Mouse (Mus musculus): ENCODE measurements at regions not wholly inside any gene's neighbourhood (a gene's known extent, or its start where the extent isn't known, plus 50 kb on each side); places are given as distances from the start of the nearest gene placed in this dataset.

- DNase-seq (ENCODE audit: low read depth, low spot score) = no peak
Observed at GRCm38 (mm10) chr3:144012820-144013219, 192.2 kb downstream of the Lmo4 start.

DNA sequence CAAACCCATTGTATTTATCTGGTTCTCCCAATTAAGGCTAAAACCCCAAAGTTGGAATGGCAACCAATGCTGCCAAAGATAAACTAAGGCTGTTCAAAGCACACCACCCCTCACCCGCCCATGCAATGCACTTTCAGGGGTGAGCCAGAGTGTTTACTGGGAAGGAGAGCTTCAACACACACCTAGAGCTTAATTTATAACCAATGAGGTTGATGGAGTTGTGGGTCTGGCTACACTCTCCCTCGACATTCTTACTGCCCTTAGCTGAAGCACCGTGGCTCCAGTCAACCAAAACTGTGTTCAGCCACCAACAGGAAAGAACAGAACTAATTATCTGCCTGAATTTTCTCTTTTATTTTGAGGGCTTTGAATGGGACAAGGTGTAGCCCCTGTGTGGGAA is 192.8 kb downstream of the Lmo4 start:
- no peak for DNase-seq (ENCODE audit: low read depth, low spot score)

DNA sequence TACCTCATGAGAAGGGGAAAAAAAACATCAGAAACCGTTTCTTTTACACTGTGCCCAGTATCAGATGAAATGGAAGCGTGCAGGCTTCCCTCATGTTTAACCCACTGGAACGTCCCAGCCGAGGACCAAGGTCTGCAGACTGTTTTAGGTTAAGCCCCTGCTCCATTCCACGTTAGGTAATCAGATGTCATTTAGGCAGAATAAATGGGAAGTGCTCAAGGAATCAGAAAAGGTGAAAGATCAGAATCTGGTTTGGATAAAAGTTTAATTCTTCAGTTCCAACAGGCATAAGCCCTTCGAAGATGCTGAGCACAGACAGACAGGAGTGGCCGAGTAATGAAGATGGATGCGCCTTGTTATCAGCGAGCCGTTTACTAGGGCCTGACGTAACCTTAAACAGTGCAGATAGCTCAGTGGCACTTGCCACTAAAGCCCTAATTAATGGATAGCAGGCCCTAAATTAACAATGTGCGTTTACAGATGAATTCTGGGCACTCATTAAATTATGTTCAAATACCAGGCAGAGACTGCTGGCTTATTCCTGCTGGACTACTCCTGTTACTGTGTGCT is 193.5 kb downstream of the Lmo4 start:
- DNase-seq (ENCODE audit: low read depth, low spot score) = no peak

DNA sequence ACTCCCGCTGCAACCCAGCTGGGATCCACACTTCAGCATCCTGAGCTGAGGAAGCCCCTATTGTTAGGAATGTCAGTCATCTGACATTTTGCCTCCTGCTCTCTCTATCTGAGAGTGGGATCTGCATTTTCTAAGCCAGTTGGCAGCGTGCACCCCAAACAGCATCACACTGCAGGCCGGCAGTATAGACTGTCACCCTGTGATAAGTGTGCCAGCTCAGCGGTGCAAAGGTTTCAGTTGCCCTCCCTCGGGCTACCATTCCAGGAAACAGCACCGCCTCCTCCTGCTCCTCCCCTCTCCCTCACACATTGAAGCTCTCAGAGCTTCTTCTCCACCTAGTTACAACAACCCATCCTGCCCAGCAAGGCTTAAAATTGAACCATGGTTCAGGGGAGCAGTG is 194.5 kb downstream of the Lmo4 start:
- DNase-seq (ENCODE audit: low read depth, low spot score) = no peak

DNA sequence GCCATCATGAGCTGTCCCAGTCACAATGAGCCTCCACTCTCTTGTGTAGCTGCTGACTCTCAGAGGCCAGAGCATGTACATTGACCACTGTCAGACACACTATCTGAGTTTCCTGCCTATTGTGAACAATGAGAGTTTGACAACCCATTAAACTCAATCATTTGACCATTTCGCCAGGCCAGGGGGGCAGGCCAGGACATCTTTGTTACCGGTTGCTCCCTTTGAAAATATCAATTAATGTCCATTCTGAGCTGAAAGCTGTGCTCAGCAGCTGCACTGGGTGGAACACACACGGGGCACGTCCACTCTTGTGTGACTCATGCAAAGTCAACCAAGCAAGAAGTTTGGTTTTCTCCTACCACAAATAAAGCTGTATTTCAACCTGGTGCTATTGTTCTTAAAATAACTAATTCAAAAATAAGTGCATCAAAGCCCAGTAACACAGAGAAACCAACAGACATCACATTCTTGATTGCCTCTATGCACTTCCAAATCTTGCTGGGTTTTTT is 197.9 kb downstream of the Lmo4 start:
- DNase-seq (ENCODE audit: low read depth, low spot score) = no peak

GRCm38 (mm10) chr3:143997909-143998308 is 207.1 kb downstream of the Lmo4 start:
- no peak for DNase-seq (ENCODE audit: low read depth, low spot score)

DNA sequence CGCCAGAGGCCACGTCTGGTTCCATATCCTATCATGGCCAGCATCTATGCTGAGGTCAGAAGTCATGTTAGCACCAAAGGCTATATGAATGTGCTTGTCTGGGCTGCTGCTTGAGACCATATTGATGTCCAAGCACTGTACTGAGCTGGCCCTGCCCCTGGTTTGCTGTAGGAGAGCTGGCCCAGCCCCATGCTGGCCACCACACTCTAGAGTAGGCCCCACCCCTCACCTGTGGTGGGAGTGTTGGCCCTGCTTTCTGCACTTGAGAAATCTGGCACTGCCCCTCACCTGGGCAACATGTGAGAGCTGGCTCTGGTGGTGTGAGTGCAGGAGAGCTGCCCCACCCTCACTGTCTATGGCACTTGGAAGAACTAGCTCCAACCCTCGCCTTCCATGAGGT is 210.0 kb downstream of the Lmo4 start:
- no peak for DNase-seq (ENCODE audit: low read depth, low spot score)

GRCm38 (mm10) chr3:143988991-143989390 is 216.0 kb downstream of the Lmo4 start:
- DNase-seq (ENCODE audit: low read depth, low spot score) = no peak

- DNase-seq (ENCODE audit: low read depth, low spot score) = peak; percentile 57
Observed at GRCm38 (mm10) chr3:143988037-143988436, 217.0 kb downstream of the Lmo4 start.

DNA sequence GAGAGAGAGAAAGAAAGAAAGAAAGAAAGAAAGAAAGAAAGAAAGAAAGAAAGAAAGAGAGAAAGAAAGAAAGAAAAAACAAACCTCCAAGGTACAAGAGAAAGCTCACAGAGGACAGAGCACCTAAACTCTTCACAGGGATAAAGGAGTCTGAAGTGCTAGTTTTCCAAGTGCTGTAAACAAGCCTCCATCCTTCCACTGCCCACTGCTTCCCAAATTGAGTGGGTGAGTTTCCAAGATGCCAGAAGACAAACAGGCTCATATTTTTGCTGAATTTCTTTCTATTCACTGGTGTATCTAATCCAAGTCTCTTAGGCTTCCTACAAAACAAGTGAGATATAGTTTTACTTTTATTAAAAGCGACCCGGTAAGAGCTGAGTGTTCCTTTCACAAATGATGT is 218.2 kb downstream of the Lmo4 start:
- no peak for DNase-seq (ENCODE audit: low read depth, low spot score)

- no peak for DNase-seq (ENCODE audit: low read depth, low spot score)
Observed at GRCm38 (mm10) chr3:143986200-143986506, 218.9 kb downstream of the Lmo4 start.

GRCm38 (mm10) chr3:143985349-143986199 is 219.4 kb downstream of the Lmo4 start:
- no peak for DNase-seq (ENCODE audit: low read depth, low spot score)

DNA sequence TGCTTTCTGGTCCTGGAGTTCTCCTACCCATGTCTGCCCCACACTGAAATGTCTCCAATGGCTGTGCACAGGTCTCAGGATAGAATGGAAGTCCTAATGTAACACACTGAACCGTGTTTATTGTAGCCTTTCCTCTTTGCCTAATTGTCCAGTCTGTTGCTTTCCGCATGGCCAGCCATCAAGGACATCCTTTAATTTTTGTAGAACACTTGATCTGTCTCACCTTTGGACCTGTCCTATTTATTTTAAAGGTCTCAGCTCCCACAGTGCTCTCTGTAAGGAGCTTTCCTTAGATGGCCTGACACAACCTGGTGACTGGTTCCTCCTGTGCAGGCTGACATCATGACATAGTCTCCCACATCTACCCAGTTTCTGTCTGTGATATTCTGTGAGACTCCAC is 226.3 kb downstream of the Lmo4 start:
- no peak for DNase-seq (ENCODE audit: low read depth, low spot score)

- DNase-seq (ENCODE audit: low read depth, low spot score) = no peak
Observed at GRCm38 (mm10) chr3:143977886-143978447, 227.1 kb downstream of the Lmo4 start.

- no peak for DNase-seq (ENCODE audit: low read depth, low spot score)
Observed at GRCm38 (mm10) chr3:143973582-143973981, 231.4 kb downstream of the Lmo4 start.

DNA sequence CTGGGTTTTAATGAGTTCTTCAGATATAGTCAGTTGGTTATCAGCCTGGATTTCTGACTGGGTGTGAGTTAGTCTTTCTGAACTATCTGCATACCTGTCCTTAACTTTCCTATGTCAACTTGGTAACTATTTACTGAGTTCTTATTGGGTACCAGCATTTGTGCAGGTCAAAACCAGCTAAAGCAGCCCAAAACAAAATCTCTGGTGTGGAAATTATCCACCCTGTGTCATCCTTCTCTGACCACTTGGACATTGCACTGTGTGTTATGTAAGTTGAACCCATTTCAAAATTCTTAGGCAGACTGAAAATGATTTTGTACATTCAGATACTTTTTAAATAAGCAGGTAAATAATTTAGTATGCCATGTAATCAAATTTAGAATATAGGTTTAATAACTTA is 232.7 kb downstream of the Lmo4 start:
- DNase-seq (ENCODE audit: low read depth, low spot score) = no peak

DNA sequence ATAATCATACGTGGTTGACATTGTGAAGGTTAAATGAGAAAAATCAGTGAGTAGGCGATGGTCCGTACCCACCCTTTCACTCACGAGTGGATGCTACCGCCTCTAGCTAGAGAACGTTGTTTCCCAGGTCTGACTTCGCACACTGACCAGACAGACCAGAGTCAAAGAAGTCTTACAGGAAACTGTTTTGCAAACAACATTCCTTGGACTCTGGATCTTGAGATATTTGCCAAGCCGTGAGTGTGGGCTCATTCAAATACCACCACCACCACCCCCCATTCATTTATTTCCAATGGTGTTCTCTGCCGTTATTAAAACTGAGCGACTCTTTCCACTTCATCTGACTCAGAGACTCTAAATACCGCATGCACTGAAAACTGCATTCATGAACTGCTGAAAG is 234.2 kb downstream of the Lmo4 start:
- no peak for DNase-seq (ENCODE audit: low read depth, low spot score)

DNA sequence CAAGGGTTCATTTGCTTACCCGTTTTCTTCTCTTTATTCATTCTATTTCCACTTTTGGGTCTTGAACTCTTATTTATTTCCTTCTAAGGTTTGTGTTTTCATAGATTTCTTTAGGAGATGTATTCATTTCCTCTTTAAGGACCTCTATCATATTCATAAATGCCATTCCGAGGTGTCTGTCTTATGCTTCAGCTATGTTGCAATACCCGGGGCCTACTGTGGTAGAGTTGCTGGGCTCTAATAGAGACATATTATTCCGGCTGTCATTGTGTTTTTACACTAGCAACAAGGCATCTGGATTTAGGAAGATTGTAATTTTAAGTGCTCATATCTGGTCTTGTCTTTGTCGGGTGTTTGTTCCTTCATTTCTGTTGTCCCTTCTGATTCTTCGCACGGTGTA is 249.5 kb downstream of the Lmo4 start:
- no peak for DNase-seq (ENCODE audit: low read depth, low spot score)

DNA sequence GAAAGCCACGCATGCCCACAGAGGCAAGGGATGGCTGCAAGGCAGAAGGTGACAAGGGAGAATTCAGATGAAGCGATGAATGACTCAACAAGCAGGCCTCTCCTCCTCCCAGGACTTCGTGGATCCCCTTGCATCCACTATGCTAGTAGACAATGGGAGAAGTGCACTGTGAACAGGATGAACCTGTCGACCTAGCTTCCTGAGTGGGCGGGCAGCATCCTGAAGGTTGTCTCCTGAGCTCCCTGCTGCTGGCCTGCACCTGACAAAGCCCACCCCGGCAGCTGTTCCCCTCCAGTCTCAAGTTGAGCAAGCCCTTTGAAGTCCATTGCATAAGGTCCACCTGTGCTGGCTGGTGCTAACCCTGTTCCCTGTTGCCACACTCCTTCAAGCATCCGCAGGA is 250.2 kb downstream of the Lmo4 start:
- no peak for DNase-seq (ENCODE audit: low read depth, low spot score)

DNA sequence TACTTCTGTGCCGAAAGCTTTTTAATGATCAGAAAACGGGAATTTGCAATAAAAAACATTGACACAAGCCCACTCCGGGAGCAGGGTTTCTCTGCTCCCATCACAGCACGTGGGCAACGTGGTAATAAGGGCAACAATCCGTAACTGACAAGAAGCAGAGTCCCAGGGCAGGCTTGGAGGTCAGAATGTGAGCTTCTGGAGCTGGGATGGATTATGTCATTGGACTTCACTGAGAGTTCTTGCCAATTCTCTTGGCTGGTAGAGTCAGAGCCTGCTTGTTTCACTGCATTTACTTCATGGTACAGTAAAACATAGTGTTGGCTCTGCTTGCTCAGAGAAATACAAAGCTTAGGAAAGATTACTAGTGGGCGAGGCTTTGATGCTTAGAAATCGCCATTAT is 252.7 kb downstream of the Lmo4 start:
- no peak for DNase-seq (ENCODE audit: low read depth, low spot score)

DNA sequence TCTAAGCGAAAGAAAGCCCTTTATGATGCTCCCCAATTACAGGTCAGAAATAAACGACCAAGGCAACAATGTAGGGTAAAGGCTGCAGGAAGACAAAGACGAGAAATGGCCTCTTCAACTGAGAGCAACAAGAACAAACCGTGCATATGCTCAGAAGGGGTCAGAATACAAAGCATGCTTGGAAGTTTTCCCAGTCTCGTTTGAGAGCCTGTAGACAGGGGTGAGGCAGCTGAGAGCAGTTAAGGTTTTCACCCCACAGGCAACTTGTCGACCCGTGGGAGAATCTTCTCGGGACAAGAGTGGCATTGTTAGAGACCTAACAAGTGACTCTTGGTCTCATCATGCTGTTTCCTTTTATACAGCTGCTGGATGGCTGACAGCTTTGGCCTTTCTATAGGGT is 255.4 kb downstream of the Lmo4 start:
- DNase-seq (ENCODE audit: low read depth, low spot score) = no peak

DNA sequence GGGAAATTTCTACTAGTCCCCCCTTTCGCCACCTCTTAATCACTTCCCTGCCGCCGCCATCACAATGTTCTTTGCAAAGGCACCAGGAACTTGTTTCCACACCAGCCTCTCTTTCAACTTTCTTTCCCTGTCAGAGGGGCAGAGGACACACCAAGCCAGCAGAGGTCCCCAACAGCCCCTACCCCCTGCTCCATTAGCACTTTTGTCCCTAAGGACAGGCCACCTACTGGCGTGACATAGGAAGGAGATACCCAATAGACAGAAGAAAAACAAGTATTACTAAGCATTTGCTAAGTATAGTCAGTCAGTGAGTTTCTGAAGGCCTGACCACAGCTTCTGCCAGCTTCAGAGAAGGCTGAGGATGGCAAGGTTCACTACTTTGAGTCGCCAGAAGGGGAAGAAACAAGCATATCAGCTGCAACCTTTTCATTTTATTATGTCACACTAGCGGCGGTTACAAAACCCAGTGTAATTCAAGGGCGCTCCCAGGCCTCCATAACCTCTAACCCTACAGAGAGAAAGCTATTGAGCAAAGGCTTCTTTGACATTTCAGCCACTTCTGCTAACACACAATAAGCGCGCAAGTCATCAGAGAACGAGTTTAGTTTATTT is 255.9 kb downstream of the Lmo4 start:
- no peak for DNase-seq (ENCODE audit: low read depth, low spot score)

DNA sequence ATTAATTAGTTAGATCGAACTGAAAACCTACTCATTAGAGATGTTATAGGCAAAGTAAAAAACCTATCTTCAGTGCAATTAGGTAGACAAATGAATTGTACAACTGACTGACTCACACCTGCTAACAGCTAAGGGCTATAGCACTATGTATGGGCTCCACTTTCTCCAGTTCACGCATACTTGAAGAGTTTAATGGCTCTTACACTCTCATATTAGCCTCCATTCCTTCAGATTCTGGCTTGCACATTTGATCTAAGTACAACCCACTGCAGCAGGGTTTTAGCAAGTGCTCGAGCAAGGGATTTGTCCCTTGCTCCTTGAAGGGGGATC is 257.1 kb downstream of the Lmo4 start:
- DNase-seq (ENCODE audit: low read depth, low spot score) = no peak

All from ZHBTc4 (cell line).